Mouse (Mus musculus) brain, embryonic 14.5 days (tissue): ENCODE measurements at regions not wholly inside any gene's neighbourhood (a gene's known extent, or its start where the extent isn't known, plus 50 kb on each side); places are given as distances from the start of the nearest gene placed in this dataset.
A peak's percentile ranks its signal among the peaks of the same experiment; 100 is the strongest.

Experiments
- CTCF ChIP-seq: fragments of 200-500 bp; IDR thresholded peaks from 2 replicates; pipeline ENCODE4 v1.5.1; 2012; ENCODE audit warnings: inconsistent platforms, mild to moderate bottlenecking, moderate library complexity, borderline replicate concordance; ENCODE audit not compliant: insufficient read depth, insufficient read length; ENCODE audit errors: extremely low read depth
- POLR2A ChIP-seq: fragments of 200-500 bp; IDR thresholded peaks from 2 replicates; pipeline ENCODE4 v1.6.1; 2012; ENCODE audit warnings: mild to moderate bottlenecking, inconsistent platforms, borderline replicate concordance; ENCODE audit not compliant: poor library complexity, insufficient read depth, insufficient read length, severe bottlenecking; ENCODE audit errors: extremely low read depth

GRCm38 (mm10) chr11:82612026-82612425 lies 152.1 kb downstream of the Cct6b start:
- TF ChIP-seq CTCF = peak; percentile 47; the same call in 1 of the 2 replicates
- TF ChIP-seq POLR2A = no peak
